Mouse (Mus musculus) small intestine, adult 10 weeks (tissue): Measurements from ENCODE around the gene Eid2b. TPM values are rescaled to one million over a fixed set of nuclear protein-coding genes. Genes with fewer than 3 reads are reported as not detected.

Source experiments
- polyA plus RNA-seq: library from polyadenylated mRNA; stranded (reverse); fragments of 350-450 nt; fragmentation: Illumina TruSeq; extraction: RNeasy Lipid Tissue Mini Kit (QIAGEN cat#74804); gene quantifications from one replicate; pipeline ENCODE4 v1.2.3, GENCODE M21; 2014; ENCODE audit warnings: low replicate concordance

Eid2b gene
- polyA plus RNA-seq = 5.1 TPM

DNA sequence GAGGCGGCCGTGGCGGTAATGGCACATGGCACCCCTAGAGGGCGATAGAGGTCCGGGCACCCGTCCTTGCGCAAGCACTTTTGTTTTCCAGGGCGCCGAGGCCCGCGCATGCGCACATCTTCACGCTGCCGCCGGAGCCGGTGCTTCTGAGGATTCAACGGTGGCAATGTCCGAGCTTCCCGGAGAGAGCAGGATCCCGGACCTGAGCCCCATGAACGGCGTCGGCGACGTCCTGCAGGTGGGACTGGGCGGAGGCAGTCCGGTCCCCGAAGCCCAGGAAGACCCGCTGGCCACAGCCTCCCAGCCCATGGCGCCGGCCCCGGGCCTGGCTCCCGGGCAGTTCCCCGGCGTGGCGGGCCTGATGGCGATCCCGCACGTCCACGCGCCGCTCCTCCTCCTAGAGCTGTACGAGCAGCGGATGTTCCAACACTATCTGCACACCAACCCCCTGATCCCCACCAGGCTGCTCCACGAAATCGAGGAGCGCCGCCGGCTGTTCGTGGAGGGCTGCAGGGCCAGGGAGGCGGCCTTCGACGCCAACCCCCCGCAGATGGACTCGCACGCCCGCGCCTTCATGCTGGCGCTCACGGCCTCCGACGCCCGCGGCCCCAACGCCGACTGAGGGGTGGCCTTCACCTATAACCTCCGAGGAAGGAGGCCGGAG lies at the start of gene Eid2b:
Gene Eid2b, plus strand, starts transcription at position 125 of the 664 bp plus-strand sequence.

DNA sequence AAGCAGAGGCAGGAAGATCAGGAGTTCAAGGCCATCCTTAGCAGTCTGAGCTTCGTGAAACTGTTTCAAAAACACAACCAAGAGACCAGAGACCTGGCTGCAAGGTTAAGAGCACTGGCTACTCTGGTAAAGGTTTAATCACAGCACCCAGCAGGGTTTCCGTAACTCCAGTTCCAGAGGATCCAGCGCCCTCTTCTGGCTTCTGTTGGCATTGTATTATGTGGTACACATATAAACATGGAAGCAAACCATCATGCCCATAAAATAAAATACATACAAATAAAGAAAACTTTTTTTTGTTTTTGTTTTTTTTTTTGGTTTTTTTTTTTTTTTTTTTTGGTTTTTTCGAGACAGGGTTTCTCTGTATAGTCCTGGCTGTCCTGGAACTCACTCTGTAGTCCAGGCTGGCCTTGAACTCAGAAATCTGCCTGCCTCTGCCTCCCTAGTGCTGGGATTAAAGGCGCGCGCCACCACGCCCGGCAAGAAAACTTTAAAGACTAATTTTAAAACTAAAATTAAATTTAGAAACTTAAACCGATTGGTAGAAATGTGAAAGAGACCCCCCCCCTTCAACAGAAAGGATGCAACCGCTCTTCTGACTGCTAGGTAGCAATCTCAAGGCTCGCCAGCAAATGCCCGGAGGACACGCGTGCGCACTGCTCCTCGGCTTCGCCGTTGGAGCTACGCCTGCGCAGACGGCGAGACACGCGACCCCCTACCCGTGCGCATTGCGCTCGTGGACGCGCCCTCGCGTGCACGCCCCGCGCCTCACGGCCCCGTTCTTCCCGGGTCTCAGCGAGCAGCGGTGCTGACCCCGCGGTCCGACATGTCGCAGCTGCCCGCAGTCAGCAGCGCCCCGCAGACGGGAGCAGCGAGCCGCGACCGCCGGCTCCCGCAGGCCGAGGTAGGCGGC lies 10.2 kb upstream of the Eid2b start, which contains the start of gene Eid2:
Gene Eid2, plus strand, starts transcription at position 753 of the 913 bp plus-strand sequence.

DNA sequence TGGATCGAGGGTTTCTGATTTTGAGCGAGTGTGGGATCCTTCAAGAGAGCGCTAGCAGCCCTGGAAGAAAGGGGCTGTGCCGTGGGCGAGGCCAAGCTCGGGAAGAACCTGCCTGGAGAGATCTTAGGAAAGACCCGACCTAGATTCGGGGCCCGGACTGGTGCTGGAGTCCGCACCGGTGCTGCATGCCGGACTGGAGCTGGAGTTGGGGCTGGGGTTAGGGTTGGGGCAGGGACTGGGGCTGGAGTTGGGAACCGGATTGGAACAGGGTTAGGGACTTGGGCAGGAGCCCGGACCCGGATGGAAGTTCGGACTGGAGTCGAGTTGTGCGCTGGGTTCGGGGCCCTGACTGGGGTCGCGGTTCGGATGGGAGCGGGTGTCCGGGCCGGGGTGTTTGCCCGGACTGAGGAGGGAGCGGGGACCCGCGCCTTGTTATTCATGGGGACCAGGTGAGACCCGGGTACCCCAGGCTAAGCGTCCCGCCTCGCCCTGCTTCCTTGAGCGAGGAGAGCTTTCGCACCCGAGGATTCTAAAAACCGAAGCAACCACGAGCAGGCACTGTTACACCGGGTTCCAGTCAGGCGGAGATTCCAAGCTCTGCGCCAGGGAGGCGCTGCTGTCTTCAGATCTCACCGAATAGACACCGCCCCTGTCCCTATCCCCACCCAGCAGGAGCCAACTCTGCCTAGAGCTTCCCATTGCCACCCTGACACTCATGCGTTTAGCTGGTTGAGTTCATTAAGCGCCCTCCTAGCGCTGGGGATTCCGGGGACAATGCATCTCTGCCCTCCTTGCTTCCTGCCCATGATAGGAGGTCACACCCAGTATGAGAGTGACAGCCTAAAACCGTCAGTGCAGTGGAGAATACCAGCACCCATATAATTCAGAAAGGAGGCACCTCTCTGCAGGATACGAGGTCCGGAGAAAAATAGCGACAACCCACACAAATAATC lies 13.4 kb downstream of the Eid2b start, which contains the start of gene Selenov:
Gene Selenov, minus strand, starts transcription at position 549 of the 953 bp plus-strand sequence.

DNA sequence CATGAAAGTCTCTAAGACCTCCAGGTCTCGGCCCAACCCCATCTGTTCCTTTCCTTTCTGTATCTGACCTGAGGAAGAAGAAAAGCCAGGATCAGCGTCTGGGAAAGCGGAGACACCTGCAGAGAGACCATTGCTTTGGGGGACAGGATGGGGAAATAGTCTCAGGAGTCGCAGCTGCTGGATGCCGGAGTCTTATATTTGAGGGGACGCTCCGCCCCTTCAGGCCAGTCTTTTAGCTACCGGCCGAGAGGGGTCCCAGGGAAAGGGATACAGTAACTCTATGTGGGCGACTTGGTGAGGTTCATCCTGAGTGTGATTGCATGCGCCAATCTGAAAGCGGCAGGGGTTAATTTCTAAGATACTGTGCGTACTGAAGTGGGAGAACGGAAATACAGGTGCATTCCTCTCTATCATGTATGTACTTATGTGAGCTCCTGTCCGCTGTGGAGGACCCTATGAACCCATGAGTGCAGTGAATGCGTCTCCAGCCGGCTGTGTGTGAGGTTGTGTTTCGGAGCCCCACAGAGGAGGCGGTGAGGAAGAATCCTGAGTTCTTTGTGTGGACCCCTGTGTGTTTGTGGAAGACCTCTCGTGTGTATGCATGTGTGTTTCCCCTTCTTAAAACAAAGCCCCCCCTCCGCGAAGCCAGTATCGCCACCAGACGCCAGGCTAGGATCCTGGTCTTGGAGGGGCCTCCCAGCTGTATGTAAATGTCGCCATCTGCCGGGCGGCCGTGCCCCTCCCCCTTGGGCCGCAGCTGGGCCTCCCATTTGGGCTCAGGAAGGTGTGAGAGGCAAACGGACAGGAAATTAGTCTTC lies 24.3 kb downstream of the Eid2b start, which contains the start of gene Dll3:
Gene Dll3, minus strand, starts transcription at position 623 of the 818 bp plus-strand sequence.

DNA sequence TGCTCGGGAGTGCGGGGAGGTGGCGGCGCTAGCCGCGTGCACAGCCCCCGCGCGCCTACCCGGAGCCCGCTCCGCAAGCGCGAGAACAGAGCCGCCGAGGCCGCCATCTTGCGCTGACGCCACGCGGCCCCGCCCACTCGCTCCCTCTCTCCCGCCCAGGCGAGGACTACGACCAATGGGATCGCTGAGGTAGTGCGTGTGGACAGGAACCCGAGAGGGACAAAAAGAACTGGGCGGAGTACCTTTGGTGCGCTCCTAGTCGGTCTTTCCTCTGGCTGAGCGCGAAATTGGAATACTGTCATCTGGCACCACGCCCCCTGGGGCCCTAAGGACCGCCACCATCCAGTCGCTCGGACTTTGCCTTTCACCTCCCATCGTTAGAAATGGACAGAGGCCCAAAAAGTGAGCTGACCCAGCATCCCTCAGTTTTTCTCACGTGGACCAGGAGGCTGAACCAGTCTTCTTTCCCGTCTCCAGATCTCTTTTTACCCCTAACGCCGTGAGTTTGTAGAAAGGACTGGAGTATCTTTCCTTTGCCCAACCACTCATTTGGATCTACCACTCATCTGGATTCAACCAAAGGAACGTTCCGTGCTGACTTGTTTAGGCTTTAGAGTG lies 34.5 kb downstream of the Eid2b start, which contains the start of gene Timm50:
Gene Timm50, minus strand, starts transcription at position 147 of the 618 bp plus-strand sequence.

Other genes with a start within 250 kb of the Eid2b start
- gene Psmc4, start 227.6 kb upstream of the Eid2b start, polyA plus RNA-seq = 15.1 TPM
- gene Fcgbp, start 206.5 kb upstream of the Eid2b start, polyA plus RNA-seq = 12.5 TPM
- not detected for gene 9530053A07Rik, start 148.3 kb upstream of the Eid2b start, polyA plus RNA-seq
- gene Fbl, start 108.0 kb upstream of the Eid2b start, polyA plus RNA-seq = 9.7 TPM
- gene Dyrk1b, start 98.3 kb upstream of the Eid2b start, polyA plus RNA-seq = 0.19 TPM
- 1.9 TPM for gene Eid2, start 9.9 kb upstream of the Eid2b start, polyA plus RNA-seq
- not detected for gene Selenov, start 13.4 kb downstream of the Eid2b start, polyA plus RNA-seq
- gene Dll3, start 24.5 kb downstream of the Eid2b start, polyA plus RNA-seq = not detected
- 3.6 TPM for gene Timm50, start 34.3 kb downstream of the Eid2b start, polyA plus RNA-seq
- 17.7 TPM for gene Supt5, start 61.0 kb downstream of the Eid2b start, polyA plus RNA-seq
- gene Rps16, start 72.9 kb downstream of the Eid2b start, polyA plus RNA-seq = 88.0 TPM
- gene Plekhg2, start 94.9 kb downstream of the Eid2b start, polyA plus RNA-seq = 1.4 TPM
- gene Zfp36, start 102.5 kb downstream of the Eid2b start, polyA plus RNA-seq = 49.2 TPM
- 1.0 TPM for gene Med29, start 115.0 kb downstream of the Eid2b start, polyA plus RNA-seq
- 41.1 TPM for gene Paf1, start 115.2 kb downstream of the Eid2b start, polyA plus RNA-seq
- gene Gmfg, start 159.7 kb downstream of the Eid2b start, polyA plus RNA-seq = 12.2 TPM
- not detected for gene Lrfn1, start 174.2 kb downstream of the Eid2b start, polyA plus RNA-seq
- gene Ifnl2, start 232.7 kb downstream of the Eid2b start, polyA plus RNA-seq = not detected
- gene Ifnl3, start 245.1 kb downstream of the Eid2b start, polyA plus RNA-seq = not detected